Mouse (Mus musculus) spleen, postnatal 4 days (tissue): Measurements from ENCODE around the gene Kat2b.
A peak's percentile ranks its signal among the peaks of the same experiment; 100 is the strongest.
"Not testable (repeated sequence)": the region's sequence is repeated elsewhere in the genome, so short reads cannot be mapped to it uniquely, and the experiment has no call there.

Experiments used
- DNase-seq, 2 experiments: peaks; one replicate each; pipeline ENCODE4 v3.0.0; 2022; ENCODE audit warnings: low spot score in 2 of 2

The Kat2b gene

DNA sequence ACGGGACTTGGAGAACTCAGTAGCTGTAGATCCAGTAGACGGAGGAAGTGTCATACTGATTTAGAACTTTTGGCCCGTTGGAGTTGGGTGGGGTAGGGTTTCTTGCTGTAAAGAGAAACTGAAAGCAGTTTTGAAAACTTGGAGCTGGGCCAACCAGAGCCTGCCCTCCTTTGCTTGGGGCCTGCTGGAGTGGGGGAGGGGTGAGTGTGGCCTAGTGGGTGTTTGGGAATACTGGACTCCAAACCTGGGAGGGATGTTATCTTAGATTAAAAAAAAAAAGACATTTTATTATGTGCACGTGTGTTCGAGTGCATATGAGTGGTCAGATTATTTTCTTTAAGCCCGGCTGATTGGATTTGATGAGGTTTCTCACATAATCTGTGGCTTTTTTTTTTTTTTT lies 3.2 kb downstream of the Kat2b start:
- DNase-seq = peak; percentile 82 to 87

DNA sequence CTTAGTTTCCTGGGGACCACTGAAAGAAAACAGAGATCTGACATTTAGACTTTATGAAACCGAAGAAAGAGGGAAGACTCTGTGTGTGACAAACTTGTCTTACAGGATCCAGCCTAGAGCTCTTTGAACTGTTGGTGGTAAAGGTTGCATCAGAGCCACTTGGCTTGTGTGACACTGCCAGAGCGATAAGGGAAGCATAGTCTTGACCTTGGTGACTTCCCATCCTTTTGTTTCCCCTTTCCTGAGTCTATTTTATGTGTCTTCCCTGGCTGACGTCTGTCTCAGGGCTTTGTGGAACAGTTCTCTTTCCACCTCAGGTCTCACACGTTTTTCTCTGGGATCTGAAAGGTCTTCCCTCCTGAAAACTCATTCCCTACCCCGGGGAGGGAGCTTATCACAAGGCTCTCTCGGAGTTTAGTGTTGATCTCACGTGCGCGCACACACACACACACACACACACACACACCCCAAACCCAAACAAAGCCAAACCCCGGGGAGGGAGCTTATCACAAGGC lies 3.8 kb downstream of the Kat2b start:
- peak in 1 of 2 experiments; percentile 22 for DNase-seq

DNA sequence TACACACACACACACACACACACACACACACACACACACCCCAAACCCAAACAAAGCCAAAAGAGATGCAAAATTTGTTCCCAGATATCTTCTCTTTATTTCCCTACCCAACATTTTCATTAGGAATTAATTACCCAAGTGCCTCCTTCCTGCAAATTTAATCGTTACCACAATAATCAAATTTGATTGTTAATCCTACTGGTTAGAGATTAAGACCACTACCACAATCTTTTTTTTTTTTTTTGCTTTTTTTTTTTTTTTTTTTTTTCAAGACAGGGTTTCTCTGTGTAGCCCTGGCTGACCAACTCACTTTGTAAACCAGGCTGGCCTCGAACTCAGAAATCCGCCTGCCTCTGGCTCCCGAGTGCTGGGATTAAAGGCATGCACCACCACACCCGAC lies 4.3 kb downstream of the Kat2b start:
- not testable (repeated sequence) for DNase-seq

DNA sequence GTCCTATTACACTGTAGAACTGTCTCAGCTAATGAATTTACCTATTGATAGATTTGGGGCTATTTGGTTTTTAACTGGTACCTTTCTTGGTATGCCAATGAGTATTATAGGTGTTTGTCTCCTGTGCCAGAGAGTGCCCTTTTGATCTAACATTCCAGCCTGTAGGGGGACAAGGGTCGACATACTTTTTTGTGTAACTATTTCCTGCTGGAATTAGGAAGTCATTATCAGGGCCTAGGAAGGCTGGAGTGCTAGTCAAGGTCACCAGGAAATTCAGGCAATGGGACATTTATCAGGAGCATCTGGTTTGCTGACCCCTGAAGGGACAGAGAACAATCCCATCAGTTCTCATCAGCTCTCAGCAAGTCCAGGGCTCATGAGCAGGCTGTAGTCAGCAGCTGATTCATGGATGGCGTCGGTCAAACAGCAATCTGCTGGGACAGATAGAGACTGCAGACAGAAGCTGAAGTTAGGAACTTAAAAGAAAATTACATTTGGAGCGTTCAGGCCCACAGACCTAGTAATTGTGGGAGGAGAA lies 6.4 kb downstream of the Kat2b start:
- no peak for DNase-seq

DNA sequence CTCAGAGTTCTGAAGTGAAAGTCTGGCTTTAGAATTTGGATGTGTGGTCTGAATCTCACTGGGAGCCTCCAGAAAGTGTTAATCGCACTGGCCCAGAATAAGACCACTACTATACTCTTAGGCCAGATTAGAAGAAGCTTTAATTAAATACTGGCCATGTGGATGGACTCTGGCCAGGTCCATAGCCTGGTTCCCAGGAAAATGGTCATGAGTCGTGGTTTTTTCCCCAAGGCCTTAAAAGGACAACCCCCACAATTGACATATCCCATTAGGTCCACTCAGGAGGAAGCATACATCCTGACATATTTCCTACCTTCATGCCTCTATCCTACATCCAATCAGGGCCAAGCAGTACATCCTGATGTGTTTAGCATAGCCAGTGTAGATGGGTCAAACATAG lies 10.5 kb downstream of the Kat2b start:
- DNase-seq = no peak

DNA sequence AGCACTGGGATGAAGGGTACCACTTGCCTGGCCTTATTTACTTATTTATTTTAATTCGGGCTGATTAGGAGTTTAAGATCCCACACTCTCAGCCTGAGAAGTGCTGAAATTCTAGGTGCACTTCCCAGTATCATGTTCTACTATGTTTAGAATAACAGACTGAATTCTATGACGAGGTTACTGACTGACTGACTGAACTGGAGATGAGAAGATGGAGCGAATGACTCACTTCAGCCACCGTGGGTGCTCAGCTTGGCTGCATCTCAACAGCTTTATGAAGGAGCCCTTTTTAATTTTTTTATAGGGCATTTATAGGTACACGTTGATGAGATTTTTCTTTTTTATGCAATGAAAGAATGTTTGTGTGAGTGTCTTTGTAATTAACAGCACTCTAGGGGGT lies 11.1 kb downstream of the Kat2b start:
- DNase-seq = no peak

DNA sequence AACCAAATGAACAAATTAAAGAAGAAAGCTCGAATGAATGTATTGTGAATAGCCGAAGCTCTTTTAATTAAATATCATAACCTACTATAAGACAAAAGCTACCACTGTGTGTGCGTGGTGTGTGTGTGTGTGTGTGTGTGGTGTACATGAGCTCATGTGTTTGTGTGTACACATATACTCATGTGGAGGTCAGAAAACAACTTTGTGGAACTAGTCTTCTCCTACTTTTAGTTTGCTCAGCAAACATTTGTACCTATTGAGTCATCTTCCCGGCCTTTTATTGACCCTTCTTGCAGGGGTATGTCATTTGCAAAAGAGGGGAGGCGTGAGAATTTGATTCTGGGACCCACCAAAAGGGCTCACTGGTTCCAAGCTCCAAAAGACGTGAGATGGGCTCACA lies 11.6 kb downstream of the Kat2b start:
- DNase-seq = no peak

DNA sequence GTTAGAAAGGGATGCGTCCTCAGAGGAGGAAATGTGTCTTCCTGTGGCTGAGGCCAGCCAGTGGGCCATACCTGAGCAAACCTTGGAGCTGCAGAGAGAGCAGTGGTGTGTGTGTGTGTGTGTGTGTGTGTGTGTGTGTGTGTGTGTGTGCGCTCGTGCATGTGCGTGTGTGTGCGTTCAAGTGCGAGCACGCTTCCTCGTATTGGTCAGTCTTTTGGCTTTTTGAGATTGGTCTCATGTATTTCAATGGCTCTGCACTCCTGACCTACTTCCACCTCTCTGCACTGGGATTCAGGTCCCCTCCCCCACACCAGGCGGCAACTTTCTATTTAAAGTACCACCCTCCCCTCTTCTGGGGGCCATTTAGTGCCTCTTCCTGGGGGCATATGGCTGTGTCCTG lies 12.1 kb downstream of the Kat2b start:
- DNase-seq = no peak

DNA sequence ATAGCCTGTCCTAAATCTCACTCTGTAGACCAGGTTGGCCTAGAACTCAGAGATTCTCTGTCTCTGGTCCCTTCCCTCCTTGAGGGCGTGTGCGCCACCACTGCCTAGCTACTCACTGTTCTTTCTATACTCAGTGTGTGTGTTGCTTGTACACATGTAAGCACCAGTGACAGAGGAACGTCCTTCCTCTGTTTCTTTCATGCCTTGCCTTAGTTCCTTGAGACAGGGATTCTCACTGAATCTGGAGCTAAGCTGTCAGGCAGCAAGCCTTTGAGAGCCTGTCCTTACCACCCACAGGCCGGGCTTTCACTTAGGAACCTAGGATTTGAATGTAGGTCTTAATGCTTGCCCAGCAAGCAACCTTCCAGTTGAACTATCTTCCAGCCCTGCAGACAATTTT lies 13.0 kb downstream of the Kat2b start:
- DNase-seq = no peak

DNA sequence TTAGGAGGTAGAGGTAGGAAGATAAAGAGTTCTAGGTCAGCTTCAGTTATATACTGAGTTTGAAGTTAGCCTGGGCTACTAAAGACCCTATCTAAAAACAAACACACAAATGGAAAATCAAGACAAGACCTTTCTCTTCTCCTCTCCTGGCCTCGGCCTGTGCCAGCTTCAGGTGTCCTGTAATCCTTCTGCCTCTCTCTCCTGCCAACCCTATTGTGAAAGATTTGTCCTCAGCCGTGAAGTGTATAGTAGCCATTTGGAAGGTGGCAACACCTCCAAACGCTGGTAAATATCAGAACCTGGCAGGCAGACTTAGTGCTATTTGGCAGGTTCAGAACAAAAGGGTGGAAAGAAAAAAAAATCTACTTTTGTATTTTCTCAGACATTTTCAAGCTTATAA lies 13.6 kb downstream of the Kat2b start:
- no peak for DNase-seq

DNA sequence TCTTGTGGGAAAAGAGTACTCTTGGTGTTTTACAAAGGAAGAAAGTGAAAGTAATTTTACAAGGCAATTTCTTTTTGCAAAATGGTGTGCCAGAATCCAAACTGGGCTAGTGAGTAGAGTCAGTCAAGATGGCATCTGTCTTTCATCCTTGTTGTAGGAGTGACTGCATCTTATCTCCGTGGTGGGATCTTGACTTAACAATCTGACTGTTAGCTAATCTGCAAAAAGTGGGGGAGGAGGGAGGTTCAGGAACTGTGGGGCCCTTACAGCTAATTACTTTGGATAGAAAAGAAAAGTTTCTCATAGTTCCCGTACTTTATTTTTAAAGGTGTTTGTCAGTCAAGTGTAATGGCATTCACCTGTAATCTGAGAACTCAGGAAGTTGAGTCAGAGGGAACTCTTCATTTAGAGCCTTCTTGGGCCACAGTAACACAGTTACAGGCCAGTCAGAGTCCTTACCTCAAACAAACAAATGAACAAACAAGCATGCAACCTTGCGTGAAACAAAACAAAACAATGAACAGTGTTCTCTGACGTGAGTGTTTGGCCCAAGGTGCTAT lies 15.4 kb downstream of the Kat2b start:
- no peak for DNase-seq

DNA sequence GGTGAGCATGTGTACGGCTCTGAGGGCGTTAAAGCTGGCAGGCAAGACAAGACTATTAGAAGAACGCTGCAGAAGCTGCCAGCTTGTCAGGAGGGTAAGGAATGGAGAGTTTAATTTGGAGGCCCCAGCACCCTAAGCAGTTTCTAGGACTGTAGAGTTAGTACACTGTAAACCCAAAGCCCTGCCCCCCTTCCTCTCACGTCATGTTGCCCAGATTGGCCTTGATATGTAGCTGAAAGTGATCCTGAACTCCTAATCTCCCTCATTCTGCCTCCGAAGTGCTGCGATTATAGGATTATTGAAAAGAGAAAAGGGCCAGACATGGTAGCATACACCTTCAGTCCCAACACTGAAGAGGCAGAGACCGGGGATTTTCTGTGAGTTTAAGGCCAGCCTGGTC lies 16.1 kb downstream of the Kat2b start:
- no peak for DNase-seq

DNA sequence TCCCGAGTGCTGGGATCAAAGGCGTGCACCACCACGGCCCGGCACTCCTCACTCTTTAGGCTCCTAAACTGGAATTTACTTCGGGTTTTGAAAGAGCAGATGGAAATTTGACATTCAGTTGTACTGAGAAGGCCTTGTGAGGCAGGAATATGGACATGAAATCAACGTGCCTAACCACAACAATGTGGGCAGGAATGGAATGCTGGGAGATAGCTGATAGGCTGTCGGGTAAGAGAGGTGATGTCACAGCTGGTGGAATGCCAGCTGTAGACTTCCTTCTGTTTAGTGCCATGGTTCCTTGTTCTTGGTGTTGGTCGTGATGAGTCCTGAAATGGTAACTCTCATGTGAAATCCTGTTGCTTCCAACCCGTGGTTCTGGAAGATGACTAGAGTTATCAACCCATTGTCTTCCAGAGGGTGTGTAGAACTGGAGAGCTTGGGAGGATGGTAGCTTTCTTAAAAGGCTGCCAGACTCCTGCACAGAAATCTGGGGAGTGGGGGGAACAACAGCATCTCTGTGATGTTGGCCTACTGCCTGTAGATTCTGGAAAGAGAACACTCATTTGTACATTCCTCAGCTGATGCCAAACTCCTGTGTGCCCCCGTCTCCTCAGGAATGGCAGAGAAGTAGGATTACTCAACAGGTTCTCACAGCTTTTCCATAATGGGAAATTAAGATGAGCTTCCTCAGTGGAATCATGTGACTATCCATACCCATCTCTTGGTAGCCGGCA lies 17.4 kb downstream of the Kat2b start:
- DNase-seq = no peak

DNA sequence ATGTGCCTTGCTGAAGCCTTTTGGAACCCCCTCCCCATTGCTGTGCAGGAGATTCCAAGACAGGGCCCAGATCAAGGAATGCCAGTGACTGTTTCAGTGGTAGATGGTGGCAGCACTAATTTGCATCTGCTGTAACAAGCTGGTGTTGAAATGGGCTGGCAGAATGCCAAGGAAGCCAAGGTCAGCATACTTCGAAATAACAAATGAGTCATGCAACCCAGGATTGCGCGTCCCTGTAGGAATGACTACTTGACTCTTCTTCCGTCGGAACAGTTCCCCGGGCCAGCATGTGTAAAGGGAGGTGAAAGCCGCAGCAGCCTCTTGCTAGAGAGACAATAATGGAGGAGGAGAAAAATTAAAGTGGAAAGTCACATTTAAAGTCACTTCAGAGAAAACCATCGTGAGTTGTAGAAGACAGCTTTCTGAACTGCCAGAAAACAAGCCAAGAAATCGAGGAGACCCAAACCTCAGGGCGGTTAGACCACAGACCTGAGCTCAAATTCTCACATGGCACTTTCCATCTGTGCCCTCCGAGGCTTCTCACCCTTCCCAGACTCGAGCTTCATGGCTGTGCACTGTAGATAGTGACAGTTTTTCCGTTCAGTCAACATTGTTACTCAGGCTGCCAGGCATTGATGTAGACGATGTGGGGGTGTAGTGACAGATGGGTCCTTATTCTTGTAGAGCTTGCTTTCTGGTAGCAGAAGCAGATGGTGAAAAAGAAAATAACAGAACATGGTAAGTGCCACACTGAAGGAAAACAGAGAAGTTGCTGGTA lies 20.6 kb downstream of the Kat2b start:
- DNase-seq = peak; percentile 81 to 90

DNA sequence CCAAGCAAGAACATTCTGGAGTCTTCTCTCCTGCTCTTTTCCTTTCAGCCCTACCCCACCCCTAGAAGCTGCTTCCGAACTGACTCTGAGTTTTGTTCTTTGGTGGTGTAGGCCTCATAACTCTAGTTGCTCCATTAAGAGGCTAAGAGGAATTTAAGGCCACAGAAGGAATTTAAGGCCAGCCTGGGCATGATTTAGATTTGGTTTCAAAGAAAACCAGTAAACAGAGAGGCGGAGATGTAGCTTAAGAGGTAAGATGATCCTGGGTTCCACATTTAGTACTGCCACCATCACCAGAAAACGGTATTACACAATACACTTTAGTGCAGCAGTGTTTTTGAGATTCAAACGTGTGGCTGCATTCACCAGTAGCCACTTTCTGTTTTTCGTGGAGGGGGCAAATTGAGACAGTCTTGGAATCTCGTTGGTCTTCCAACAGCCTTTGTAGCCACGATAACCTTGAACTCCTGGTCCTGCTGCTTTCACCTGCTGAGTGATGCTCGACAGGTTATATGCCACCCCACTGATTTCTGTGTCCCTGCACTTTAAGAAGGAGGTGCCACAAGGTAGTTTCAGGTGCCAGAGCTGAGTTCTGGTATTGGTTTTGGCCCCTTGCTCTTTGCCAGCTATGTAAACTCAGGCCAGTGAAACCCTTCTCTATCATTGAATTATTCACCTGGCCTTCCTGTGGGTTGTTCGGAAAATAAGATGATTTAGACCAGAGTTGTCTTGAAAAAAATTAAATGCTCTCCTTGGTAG lies 21.6 kb downstream of the Kat2b start:
- DNase-seq = no peak

DNA sequence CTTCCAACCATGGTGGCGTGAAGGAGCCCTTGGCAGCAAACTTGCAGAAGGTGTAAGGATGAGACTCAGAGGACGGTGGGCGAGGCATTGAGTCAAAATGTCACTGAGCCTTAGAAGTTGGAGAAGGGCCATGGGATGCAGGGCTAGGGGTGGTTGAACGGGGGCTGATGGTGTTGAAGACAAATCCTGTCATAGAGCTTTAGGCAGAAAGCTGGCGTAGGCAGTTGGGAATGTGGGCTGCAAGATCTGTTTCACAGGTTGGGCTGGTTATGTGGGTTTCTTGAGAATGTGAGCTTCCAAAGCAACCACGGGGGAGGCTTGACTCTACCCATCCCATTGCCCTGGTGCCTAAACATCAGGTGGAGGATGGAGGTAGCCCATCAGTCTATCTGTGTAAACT lies 23.4 kb downstream of the Kat2b start:
- no peak for DNase-seq

DNA sequence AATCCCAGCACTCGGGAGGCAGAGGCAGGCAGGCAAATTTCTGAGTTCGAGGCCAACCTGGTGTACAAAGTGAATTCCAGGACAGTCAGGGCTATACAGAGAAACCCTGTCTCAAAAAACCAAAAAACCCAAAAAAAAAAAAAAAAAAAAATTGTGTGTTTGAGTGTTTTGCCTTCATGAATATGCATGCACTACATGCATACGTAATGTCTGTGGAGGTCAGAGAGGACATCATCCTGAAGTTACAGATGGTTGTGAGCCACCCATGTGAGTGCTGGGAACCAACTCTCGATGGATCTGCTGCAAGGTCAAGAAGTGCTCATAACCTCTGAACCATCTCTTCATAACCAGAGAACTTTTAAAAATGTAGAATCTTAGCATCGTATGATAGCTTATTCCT lies 25.2 kb downstream of the Kat2b start:
- no peak for DNase-seq

DNA sequence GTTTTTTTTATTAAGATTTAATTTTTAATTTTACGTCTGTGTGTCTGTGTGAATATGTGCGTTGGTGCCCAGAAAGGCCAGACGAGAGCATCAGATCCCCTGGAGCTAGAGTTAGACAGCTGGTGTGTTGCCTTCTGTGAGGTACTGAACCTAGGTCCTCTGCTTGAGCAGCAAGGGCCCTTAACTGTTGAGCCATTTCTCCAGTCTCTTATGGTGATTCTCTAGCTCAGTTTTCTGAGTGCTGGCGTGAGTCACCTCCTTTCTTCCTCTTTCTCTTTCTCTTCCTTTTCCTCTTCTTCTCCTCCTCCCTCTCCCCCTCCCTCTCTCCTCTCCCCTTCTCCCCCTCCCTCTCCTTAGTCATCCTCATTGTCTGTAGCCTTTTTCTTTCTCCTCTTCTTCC lies 27.9 kb downstream of the Kat2b start:
- DNase-seq = no peak

DNA sequence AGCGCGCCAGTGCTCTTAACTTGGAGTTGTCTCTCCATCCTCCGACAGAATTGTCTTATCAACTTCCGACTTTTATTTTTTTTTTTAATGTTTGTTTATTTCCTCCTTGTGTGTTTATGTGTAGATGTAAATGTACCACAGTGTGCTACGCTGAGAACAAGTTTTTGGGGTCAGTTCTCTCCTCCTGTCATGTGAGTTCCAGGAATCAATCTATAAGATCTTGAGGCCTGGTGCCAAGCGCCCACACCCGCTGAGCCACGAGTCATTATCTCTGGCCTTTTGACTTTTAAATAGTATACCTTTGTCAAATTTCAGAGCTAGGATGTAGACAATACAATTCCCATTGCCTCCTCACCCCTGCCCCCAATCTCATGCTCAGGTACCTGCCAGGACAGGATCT lies 28.9 kb downstream of the Kat2b start:
- DNase-seq = no peak

DNA sequence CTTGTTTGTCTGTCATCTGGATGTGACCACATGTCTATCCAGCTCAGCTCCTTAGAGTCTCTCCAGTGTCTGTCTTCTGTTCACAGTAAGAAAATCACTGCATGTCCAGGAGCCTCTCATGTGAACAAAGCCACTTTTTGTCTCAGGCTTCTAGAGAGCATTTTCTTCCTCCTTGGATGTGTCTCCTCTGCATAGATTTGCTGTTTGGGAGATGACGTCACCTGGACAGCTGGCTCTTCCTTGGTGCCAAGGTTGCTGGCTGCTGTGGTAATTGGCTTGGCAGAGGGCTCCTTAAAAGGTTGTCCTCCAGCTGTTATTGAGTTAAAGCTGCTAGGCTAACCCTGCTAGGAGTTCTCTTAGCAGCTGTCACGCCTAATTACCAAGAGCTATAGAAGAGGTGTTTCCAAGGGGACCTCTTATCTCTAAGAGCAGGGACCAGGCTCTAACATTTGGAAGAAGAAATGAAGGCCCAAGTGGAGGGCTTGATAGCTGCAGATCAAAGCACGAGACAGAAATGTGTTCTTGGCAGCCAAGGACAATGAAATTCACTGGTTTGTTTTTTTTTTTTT lies 29.7 kb downstream of the Kat2b start:
- DNase-seq = no peak

DNA sequence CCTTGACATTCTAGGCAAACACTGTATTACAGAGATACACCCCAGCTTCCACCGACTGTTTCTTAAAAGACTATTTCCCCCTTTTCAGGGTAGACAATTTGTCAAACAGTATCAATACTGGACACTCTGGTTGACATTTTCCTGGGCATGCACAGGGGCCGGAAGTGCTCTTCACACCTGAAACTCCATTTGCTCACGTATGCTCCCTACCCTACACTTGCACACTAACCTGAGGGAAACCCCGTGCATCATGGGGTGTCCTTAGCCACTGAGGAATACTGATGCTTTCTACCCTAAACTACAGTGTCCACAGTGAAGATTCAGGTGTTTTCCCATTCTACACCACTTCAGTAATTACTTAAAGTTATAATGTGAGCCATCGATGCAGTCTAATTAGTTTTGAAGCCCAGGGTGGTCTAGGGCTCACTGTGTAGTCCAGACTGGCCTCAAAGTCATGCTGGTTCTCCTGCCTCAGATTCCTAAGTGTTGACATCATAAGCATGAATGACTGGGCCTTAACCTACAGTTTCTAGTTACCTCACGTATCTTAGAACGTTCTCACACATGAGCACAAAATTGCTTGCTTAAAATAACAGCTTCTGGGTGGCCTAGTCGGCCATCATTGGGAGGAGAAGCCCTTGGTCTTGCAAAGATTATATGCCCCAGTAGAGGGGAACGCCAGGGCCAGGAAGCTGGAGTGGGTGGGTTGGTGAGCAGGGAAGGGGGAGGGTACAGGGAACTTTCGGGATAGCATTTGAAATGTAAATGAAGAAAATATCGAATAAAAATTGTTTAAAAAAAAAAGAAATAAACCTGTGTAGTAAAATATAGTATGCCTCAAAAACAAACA lies 30.5 kb downstream of the Kat2b start:
- DNase-seq = no peak
